Mouse (Mus musculus): Measurements from ENCODE around the gene Ribc2.

DNA sequence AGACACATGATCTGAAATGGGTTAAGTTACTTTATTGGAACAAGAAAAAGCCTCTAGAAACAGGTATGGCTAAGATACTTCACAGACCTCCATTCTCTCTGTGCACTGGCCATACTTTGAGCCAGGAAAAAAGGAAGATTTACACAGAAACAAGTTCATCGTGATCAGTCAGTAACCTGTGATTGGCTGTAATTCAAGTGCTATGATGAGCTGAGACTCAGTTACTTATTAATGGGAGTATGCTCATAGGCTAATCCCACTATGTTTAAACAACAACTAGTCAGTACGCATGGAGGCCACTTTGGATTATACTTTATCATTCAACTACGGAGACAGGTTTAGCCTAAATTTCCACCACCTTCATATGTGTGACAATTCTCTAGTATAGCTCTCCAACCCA, 22.2 kb downstream of the Ribc2 start:
- no peak for TF ChIP-seq CTCF (IDR thresholded peaks at IDR 0.05; ENCODE audit: low read depth, low read length)
- no peak for TF ChIP-seq POLR2A (IDR thresholded peaks at IDR 0.05; ENCODE audit: extremely low read depth, insufficient read depth, low read length)
